Mouse (Mus musculus): ENCODE data around the gene Kpnb1. TPM values are rescaled to one million over a fixed set of nuclear protein-coding genes. Genes with fewer than 3 reads are reported as not detected.
A peak's percentile ranks its signal among the peaks of the same experiment; 100 is the strongest.
"Not testable (repeated sequence)": the region's sequence is repeated elsewhere in the genome, so short reads cannot be mapped to it uniquely, and the experiment has no call there.

Gene Kpnb1
- total RNA-seq (2021), result 100 to 1,000 TPM; 112 to 138 TPM
- long read RNA-seq, experiment 1, partial matches to known transcripts, result 15 of 28 reads
- long read RNA-seq, experiment 1, other reads (novel, unspliced or antisense), result 13 of 28 reads
- long read RNA-seq, experiment 2, full-length matches to known transcripts, result 3 of 18 reads
- long read RNA-seq, experiment 2, partial matches to known transcripts, result 4 of 18 reads
- long read RNA-seq, experiment 2, other reads (novel, unspliced or antisense), result 11 of 18 reads

DNA sequence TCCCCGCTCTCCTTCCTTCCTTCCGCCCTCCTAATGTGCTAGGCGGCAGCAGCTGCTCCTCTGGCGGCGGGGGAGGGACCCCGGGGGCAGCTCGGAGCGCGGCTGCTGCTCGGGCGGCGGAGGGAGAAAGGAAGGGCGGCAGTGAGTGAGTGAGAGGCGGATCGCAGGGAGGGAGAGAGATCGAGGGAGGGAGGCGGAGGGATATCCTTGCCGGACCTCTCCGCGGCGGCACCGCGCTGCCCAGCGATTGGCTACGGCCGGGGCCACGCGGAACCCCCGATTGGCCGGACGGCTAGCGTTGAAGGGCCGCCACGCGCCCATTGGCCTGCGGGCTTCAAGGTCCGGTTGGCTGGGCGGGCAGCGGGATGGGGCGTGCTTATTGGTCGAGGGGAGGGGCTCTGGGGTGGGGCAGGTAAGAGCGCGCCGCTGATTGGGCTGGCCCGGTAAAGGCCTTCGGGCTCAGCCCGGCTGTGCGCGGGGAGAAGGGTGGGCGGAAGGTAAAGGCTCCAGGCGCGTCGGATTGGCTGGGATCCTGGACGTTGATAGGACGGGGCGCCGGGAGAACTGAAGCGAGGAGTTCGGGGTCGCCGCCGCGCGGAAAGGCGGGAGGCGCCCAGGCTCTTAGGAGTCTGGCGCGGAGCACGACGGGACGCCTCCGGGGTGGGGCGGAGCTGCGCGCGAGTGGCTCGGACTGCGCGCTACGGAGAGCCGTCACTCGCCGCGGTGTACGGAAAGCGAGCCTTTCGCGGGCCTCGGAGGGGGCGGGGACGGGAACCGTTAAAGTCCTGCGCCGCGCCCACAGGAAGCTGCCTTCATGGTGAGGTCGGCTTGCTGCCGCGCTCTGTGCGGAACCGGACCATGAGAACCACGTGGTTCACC is at the start of gene Kpnb1:
Gene Kpnb1 (minus strand): TSS at position 118 of the 879 bp plus-strand sequence.
- peak; percentile 99 to 100 for DNase-seq

GRCm38 (mm10) chr11:97232436-97232835 is 44.8 kb upstream of the Kpnb1 start:
- peak in 1 of 2 experiments; percentile 29 for DNase-seq

DNA sequence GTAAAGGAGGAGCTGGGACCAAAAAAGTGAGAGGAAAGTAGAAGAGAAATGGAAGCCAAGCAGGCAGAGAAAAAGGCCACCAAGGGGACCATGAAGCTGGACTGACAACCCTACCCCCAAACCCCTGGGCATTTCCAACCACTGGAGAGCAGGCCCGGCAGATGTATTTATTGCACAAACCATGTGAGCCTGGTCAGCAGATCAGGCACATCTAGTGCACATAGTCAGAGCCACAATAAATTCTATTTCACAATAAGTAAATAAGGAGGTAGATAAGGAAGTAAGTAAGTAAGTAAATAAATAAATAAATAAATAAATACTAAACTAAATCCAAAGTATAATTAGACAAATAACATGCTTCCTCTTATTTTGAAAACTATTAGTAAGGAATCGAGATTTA is 41.7 kb upstream of the Kpnb1 start:
- no peak for DNase-seq

DNA sequence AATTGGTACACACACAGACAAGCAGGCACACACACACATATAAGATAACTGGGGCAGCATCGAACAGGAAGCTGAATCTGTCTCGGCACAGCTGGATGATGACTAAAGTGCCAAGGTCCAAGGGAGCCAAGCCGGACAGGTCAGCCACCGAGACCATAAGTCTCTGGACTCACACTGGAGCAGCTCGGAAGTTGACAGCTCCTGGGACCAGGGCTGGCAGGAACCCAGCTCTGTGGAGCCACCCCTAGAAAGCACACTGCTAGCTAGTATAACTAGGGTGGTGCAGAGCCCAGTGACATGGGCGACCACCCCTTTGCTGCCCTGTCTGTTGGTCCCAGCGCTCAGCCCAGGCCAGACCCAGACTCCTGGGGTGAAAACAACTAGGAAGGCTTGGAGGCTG is 41.3 kb upstream of the Kpnb1 start:
- peak; percentile 25 to 29 for DNase-seq

DNA sequence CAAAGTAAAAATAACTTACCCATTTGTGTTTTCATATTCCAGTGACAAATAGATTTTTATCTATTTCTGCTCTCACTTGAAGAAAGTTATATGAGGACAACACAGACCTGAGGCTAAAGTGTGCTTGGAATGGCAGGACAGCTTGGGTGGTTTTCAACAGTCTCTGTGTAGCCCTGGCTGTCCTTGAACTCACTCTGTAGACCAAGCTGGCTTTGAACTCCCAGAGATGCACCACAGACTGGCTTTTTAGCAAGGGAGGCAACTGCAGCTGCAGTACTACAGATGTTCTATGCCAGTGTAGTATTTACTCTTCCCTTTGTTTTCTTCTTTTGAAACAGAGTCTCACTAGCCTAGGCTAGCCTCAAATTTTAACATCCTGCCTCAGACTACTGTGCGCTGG is 38.5 kb upstream of the Kpnb1 start:
- no peak for DNase-seq

GRCm38 (mm10) chr11:97223485-97223884 is 35.8 kb upstream of the Kpnb1 start:
- DNase-seq, result peak in 1 of 2 experiments; percentile 30

- no peak for DNase-seq
These were observed 33.9 kb upstream of the Kpnb1 start for GRCm38 (mm10) chr11:97221611-97222010.

DNA sequence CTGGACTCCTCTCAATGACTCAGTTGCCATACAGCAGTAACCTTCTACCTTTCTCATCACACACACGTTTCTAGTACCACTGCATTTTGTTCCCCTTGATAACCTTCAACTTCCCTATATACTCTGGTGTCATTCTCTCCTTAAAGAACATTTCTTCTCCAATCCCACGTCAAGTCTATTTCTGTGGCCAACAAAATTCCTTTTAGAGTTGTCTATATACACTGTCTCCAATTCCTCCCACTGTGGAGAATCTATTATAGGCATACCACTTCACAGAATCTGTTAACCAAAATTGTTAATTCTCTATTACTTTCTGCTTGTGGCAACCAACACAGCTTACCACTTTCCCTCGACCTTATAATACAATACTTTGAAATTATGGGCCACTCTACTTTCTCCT is 32.5 kb upstream of the Kpnb1 start:
- DNase-seq, result no peak

- DNase-seq, result no peak
These were observed 26.7 kb upstream of the Kpnb1 start for GRCm38 (mm10) chr11:97214411-97214810.

GRCm38 (mm10) chr11:97210728-97211400 is 23.2 kb upstream of the Kpnb1 start:
- DNase-seq, result no peak

DNA sequence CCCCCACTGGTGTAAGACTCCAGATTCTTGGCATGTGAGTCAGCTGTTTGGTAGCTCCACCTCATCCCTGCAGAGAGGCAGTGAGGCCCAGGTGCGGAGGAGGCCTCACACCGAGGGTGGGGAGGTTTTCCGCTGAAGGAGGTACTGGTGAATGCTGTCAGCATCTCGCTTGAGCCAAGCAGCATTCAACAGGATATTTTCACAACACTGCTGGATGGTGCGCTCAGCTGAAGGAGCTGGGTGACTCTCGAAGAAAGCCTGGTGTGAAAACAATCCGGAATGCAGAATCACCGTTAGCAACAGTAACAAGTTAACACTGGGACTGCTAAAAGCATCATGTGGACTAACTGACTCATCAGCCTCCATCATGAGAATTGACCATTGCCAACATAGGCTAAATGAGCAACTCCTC is 19.3 kb upstream of the Kpnb1 start:
- no peak for DNase-seq

- peak; percentile 30 to 52 for DNase-seq
These were observed 11.8 kb upstream of the Kpnb1 start for GRCm38 (mm10) chr11:97199519-97199918.

- DNase-seq, result peak; percentile 59 to 65
These were observed 10.9 kb upstream of the Kpnb1 start for GRCm38 (mm10) chr11:97198601-97199000.

DNA sequence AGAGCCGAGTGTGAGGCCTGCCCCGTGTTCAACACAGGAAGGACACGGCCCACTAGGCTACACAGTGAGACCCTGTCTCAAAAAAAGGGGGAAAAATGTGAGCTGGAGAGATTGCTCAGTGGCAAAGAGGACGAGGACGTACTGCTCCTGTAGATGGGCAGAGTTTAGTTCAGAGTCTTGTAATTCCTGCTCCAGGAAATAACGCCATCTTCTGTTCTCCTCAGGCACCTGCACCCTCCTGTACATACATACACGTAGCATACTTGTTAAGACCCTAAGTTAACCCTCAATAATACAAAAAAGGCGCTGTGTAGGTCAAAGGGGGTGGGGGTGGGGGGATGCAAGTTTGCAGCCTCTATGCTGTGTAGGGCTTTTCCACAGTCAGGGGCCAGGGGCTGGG is 9.3 kb upstream of the Kpnb1 start:
- DNase-seq, result no peak

DNA sequence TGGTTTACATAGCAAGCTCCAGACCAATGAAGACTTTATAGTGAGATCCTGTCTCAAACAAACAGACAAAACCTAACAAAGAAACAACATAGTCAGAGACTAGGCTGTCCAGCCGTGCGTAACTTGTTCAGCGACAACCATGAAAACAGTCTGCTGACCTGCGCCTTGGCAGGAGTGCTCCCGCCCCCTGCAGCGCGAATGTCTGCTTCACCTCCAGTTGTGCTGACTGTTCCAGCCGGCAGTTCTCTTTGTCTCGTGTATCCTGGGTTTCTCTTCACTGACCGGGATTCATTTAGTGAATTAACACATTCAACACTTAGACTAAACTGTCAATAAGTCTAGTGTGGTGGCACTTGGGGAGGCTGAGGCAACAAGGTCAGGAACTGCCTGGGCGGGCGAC is 8.9 kb upstream of the Kpnb1 start:
- DNase-seq, result no peak

- no peak for DNase-seq
These were observed 4.9 kb upstream of the Kpnb1 start for GRCm38 (mm10) chr11:97192621-97192951.

GRCm38 (mm10) chr11:97191915-97192620 is 4.4 kb upstream of the Kpnb1 start:
- no peak for DNase-seq

DNA sequence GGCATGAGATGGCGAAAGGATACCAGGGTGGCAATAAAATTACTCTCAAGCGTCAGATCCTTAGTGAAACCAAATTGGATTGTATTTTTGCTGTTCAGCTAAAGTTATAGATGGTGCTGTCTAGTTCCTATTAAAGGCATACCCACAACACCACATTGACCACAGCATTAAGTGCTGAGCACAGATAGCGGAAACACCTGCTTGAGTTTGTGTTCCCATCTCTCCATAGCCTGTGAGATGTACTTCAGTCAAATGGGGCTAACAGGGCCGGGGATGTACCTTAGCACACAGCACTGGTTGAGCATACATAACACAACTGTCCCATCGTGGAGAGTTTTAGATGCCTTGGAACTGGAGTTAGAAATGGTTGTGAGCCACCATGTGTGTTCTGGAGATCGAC is 3.3 kb upstream of the Kpnb1 start:
- no peak for DNase-seq

GRCm38 (mm10) chr11:97189645-97190044 is 2.0 kb upstream of the Kpnb1 start:
- not testable (repeated sequence) for DNase-seq

GRCm38 (mm10) chr11:97189231-97189630 is 1.6 kb upstream of the Kpnb1 start:
- no peak for DNase-seq

DNA sequence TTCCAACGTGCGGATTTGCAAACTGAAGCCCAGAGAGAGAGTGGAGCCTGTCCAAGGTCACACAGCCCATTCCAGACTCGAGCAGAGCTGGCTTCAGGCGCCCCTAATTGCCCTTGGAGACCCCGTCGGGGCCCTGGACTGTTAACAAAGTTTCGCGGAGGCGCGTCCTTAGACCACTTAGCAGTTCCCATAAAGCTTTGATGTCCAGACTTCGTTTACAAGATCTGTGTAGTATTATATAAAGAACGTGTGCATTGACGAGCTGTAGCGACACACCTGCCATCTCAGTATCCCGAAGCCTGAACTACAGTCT is 918 bp upstream of the Kpnb1 start:
- DNase-seq, result no peak

- peak; percentile 99 for DNase-seq
These were observed 526 bp downstream of the Kpnb1 start for GRCm38 (mm10) chr11:97186947-97187763.
